ENCODE assay signal across 11 mouse cellular contexts in the genomic region with DNA sequence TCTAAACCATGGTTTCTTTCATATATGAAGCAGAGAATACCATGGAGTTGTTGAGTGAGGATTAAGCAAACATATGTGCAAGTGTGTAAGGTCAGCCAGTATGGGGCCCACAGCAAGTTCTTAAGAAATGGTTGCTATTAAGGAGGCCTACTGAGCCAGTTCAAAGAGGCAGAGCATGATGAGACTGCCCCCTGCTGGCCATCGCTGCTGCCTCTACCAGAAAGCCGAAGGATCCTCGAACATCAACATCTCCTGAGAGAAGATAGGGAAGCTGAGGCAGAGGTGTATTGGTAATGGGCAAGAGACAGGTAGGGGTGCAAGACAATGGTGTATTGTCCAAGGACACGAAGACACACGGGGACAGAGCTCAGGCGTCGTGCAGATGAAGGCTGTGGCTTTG. TPM values are rescaled to one million over a fixed set of nuclear protein-coding genes. Genes with fewer than 3 reads are reported as not detected.
DNase-seq lines count a peak whose midpoint lies in the region; ATAC-seq and TF ChIP-seq lines count a peak whose summit lies in the region.
"Had no signal": no experiment of that assay in that cellular context is flagged by ENCODE, and none has a peak within 500 bp of the region (broad histone marks: within the 10 kb centered on the region; RNA-seq: fewer than 3 reads in every experiment).

No protein-coding gene starts in this region.

- no peak for ATAC-seq in intestine, embryonic 14.5 days (replicated peaks; ENCODE audit: low FRiP score, low TSS enrichment, low read depth)
- ATAC-seq in intestine, embryonic 15.5 days = no peak
- ATAC-seq in activated CD4-positive, CD25-positive, alpha-beta regulatory T cell, adult 4 months = no peak

- H3K4me2 ChIP-seq in intestine, embryonic 14.5 days (ENCODE audit: low read length) = no peak overlapping the region
- no peak overlapping the region for H3K4me2 ChIP-seq in intestine, embryonic 15.5 days (replicated peaks)
- H3K4me2 ChIP-seq: embryonic facial prominence, embryonic 13.5 days; liver, embryonic 15.5 days had no signal

- no peak overlapping the region for H3K27ac ChIP-seq in intestine, embryonic 14.5 days (ENCODE audit: low read depth)
- no peak overlapping the region for H3K27ac ChIP-seq in intestine, embryonic 15.5 days
- H3K27ac ChIP-seq in MEL (ENCODE audit: control insufficient read depth, low read depth, low read length) = no peak overlapping the region
- H3K27ac ChIP-seq in gastrocnemius, adult 2 months = peak overlapping the region; percentile 62
- H3K27ac ChIP-seq in left cerebral cortex, adult 2 months = no peak overlapping the region
- H3K27ac ChIP-seq: embryonic facial prominence, embryonic 13.5 days; liver, embryonic 15.5 days had no signal

- H3K27me3 ChIP-seq in intestine, embryonic 14.5 days (replicated peaks; ENCODE audit: control insufficient read depth, insufficient read depth, low read length) = no peaks in the 10 kb centered on the region
- H3K27me3 ChIP-seq in intestine, embryonic 15.5 days (replicated peaks) = no peaks in the 10 kb centered on the region
- no peaks in the 10 kb centered on the region for H3K27me3 ChIP-seq in MEL (ENCODE audit: control insufficient read depth in 1 of 2, insufficient read depth in 2 of 2, low read length in 2 of 2)
- H3K27me3 ChIP-seq: embryonic facial prominence, embryonic 13.5 days had no signal

- no peaks in the 10 kb centered on the region for H3K4me1 ChIP-seq in intestine, embryonic 14.5 days (replicated peaks; ENCODE audit: control insufficient read depth, insufficient read depth, low read length)
- H3K4me1 ChIP-seq in intestine, embryonic 15.5 days (replicated peaks) = no peaks in the 10 kb centered on the region
- no peaks in the 10 kb centered on the region for H3K4me1 ChIP-seq in MEL (ENCODE audit: control insufficient read depth in 1 of 2, insufficient read depth in 2 of 2, low read length in 2 of 2)
- H3K4me1 ChIP-seq: liver, embryonic 15.5 days had no signal

- peak; percentile 44 to 71 (median 58) for TF ChIP-seq CTCF in MEL (IDR thresholded peaks at IDR 0.05 in 2 of 3, conservative IDR thresholded peaks at IDR 0.05 in 1 of 3; ENCODE audit: control insufficient read depth in 1 of 3, insufficient read depth in 1 of 3, low read depth in 2 of 3, low read length in 3 of 3, poor library complexity in 1 of 3, severe bottlenecking in 1 of 3)
- peak; percentile 83 for TF ChIP-seq CTCF in gastrocnemius, adult 2 months (IDR thresholded peaks at IDR 0.05)
- peak; percentile 79 for TF ChIP-seq CTCF in left cerebral cortex, adult 2 months (IDR thresholded peaks at IDR 0.05)

- TF ChIP-seq POLR2A in MEL (IDR thresholded peaks at IDR 0.05; ENCODE audit: control insufficient read depth in 1 of 2, insufficient read depth in 1 of 2, low read depth in 1 of 2, low read length in 2 of 2, poor library complexity in 1 of 2) = no peak

- no peak overlapping the region for H3K9ac ChIP-seq in intestine, embryonic 14.5 days (ENCODE audit: low read length)
- H3K9ac ChIP-seq in intestine, embryonic 15.5 days = no peak overlapping the region
- H3K9ac ChIP-seq in MEL (ENCODE audit: control insufficient read depth, low read depth, low read length, poor library complexity, severe bottlenecking) = no peak overlapping the region
- H3K9ac ChIP-seq: embryonic facial prominence, embryonic 13.5 days; liver, embryonic 15.5 days had no signal

- no peaks in the 10 kb centered on the region for H3K36me3 ChIP-seq in intestine, embryonic 14.5 days (ENCODE audit: control insufficient read depth, insufficient read depth, low read length)
- no peaks in the 10 kb centered on the region for H3K36me3 ChIP-seq in intestine, embryonic 15.5 days
- H3K36me3 ChIP-seq in MEL (ENCODE audit: control insufficient read depth in 1 of 2, insufficient read depth in 2 of 2, low read length in 2 of 2) = no peaks in the 10 kb centered on the region
- H3K36me3 ChIP-seq: embryonic facial prominence, embryonic 13.5 days; liver, embryonic 15.5 days had no signal

- intact Hi-C loops in gastrocnemius, adult 2 months (cut with DNase I) = loop anchor here (2.0 kb wide), 1 partner anchor 131 kb away; no protein-coding TSS in a partner anchor
- intact Hi-C loops in left cerebral cortex, adult 2 months (cut with DNase I) = loop anchor here (1.0 kb wide), 1 partner anchor 130 kb away; no protein-coding TSS in a partner anchor

- peak; percentile 83 for DNase-seq in intestine, embryonic 14.5 days (ENCODE audit: low spot score)
- DNase-seq in MEL (ENCODE audit: low read depth, low spot score) = peak; percentile 6
- peak; percentile 60 for DNase-seq in cerebellum, adult 8-10 months
- peak; percentile 81 for DNase-seq in gastrocnemius, adult 2 months
- DNase-seq in left cerebral cortex, adult 2 months (ENCODE audit: extremely low spot score in 1 of 2, low spot score in 2 of 2) = peak; percentile 46 to 72
- DNase-seq in retina, postnatal 1 day = peak; percentile 71

- TF ChIP-seq RAD21 in MEL (IDR thresholded peaks at IDR 0.05; ENCODE audit: low read depth, low read length) = peak; percentile 33

- H3K9me3 ChIP-seq in intestine, embryonic 14.5 days (ENCODE audit: control insufficient read depth, low read length) = no peaks in the 10 kb centered on the region
- H3K9me3 ChIP-seq in intestine, embryonic 15.5 days = no peaks in the 10 kb centered on the region
- no peaks in the 10 kb centered on the region for H3K9me3 ChIP-seq in MEL (replicated peaks; ENCODE audit: insufficient read depth, low read length)
- H3K9me3 ChIP-seq: embryonic facial prominence, embryonic 13.5 days; liver, embryonic 15.5 days had no signal

- no peak overlapping the region for H3K4me3 ChIP-seq in intestine, embryonic 14.5 days (ENCODE audit: low read depth, low read length)
- H3K4me3 ChIP-seq in intestine, embryonic 15.5 days (replicated peaks) = no peak overlapping the region
- no peak overlapping the region for H3K4me3 ChIP-seq in MEL (ENCODE audit: control insufficient read depth in 1 of 2, insufficient read depth in 1 of 2, low read depth in 2 of 2, low read length in 2 of 2)
- H3K4me3 ChIP-seq in gastrocnemius, adult 2 months = no peak overlapping the region
- H3K4me3 ChIP-seq in left cerebral cortex, adult 2 months = no peak overlapping the region
- H3K4me3 ChIP-seq: embryonic facial prominence, embryonic 13.5 days; liver, embryonic 15.5 days had no signal

- no peak for TF ChIP-seq EP300 in MEL (IDR thresholded peaks at IDR 0.05; ENCODE audit: low read depth in 1 of 2, low read length in 2 of 2)

- no peaks in the 10 kb centered on the region for H3K79me2 ChIP-seq in MEL (ENCODE audit: control insufficient read depth, insufficient read depth, low read length, poor library complexity)

- WGBS in intestine, embryonic 14.5 days = 31% methylated on average over 7 of the region's 7 CpGs
- WGBS in intestine, embryonic 15.5 days = 26% methylated on average over 7 of the region's 7 CpGs

TF ChIP-seq in MEL, 35 proteins besides CTCF, POLR2A, EP300 and RAD21:
- TF ChIP-seq ZKSCAN1 (IDR thresholded peaks at IDR 0.05; ENCODE audit: low read depth, low read length) (no peak), MAX (IDR thresholded peaks at IDR 0.05; ENCODE audit: low read length) (no peak), SMC3 (IDR thresholded peaks at IDR 0.05; ENCODE audit: low read depth, low read length) (peak; percentile 44), TBP (IDR thresholded peaks at IDR 0.05; ENCODE audit: low read depth, low read length) (no peak)

RNA-seq across cellular contexts. Expression of gene Ush1c, which starts 12.1 kb away (rescaled TPM):
- 36.6 and 36.8 TPM in 2 replicates for polyA plus RNA-seq in intestine, embryonic 14.5 days (2014; fragmentation: Nextera tagmentation; extraction: Ambion mirVana)
- polyA plus RNA-seq in intestine, embryonic 15.5 days (2015; fragmentation: Nextera tagmentation; extraction: Ambion mirVana) = 64.2 and 66.5 TPM in 2 replicates
- total RNA-seq in MEL (2012; rRNA removed) = not detected in 2 replicates
- polyA plus RNA-seq in MEL (2012; ENCODE audit: insufficient read depth in 1 of 2, insufficient read length in 2 of 2, low read depth in 1 of 2, low replicate concordance in 2 of 2, missing spikeins in 1 of 2) = not detected
- total RNA-seq in gastrocnemius, adult 2 months (2021) = 1 to 10 TPM; 6.2 to 9.7 TPM
- total RNA-seq in left cerebral cortex, adult 2 months (2021) = under 1 TPM in 1 of 2 experiments, not detected in 1; 0.14 TPM
- polyA plus RNA-seq in activated CD4-positive, CD25-positive, alpha-beta regulatory T cell, adult 4 months (2017; shearing (Covaris generic)) = not detected

RNA-seq across cellular contexts. Expression of gene Otog, which starts 14.5 kb away (rescaled TPM):
- polyA plus RNA-seq in intestine, embryonic 14.5 days (2014; fragmentation: Nextera tagmentation; extraction: Ambion mirVana) = 0.12 TPM in 1 of 2 replicates, not detected in the other
- polyA plus RNA-seq in intestine, embryonic 15.5 days (2015; fragmentation: Nextera tagmentation; extraction: Ambion mirVana) = 0.08 TPM in 2 replicates
- total RNA-seq in MEL (2012; rRNA removed) = not detected in 2 replicates
- polyA plus RNA-seq in MEL (2012; ENCODE audit: insufficient read depth in 1 of 2, insufficient read length in 2 of 2, low read depth in 1 of 2, low replicate concordance in 2 of 2, missing spikeins in 1 of 2) = not detected
- total RNA-seq in gastrocnemius, adult 2 months (2021) = 1 to 10 TPM in 1 of 2 experiments, under 1 TPM in 1; 0.33 to 1.2 TPM
- under 1 TPM; 0.07 to 0.19 TPM for total RNA-seq in left cerebral cortex, adult 2 months (2021)
- polyA plus RNA-seq in activated CD4-positive, CD25-positive, alpha-beta regulatory T cell, adult 4 months (2017; shearing (Covaris generic)) = not detected
- polyA plus RNA-seq: liver, embryonic 15.5 days; stomach, embryonic 14.5 days had no signal

RNA-seq across cellular contexts. Expression of gene Abcc8, which starts 46.4 kb away (rescaled TPM):
- 2.4 and 7.6 TPM in 2 replicates for polyA plus RNA-seq in intestine, embryonic 14.5 days (2014; fragmentation: Nextera tagmentation; extraction: Ambion mirVana)
- polyA plus RNA-seq in intestine, embryonic 15.5 days (2015; fragmentation: Nextera tagmentation; extraction: Ambion mirVana) = 7.6 and 8.1 TPM in 2 replicates
- not detected in 2 replicates for total RNA-seq in MEL (2012; rRNA removed)
- not detected for polyA plus RNA-seq in MEL (2012; ENCODE audit: insufficient read depth in 1 of 2, insufficient read length in 2 of 2, low read depth in 1 of 2, low replicate concordance in 2 of 2, missing spikeins in 1 of 2)
- 1 to 10 TPM; 2.4 to 4.2 TPM for total RNA-seq in gastrocnemius, adult 2 months (2021)
- 10 to 100 TPM; 38.6 to 43.8 TPM for total RNA-seq in left cerebral cortex, adult 2 months (2021)
- polyA plus RNA-seq in activated CD4-positive, CD25-positive, alpha-beta regulatory T cell, adult 4 months (2017; shearing (Covaris generic)) = not detected

Comparison
In these comparisons a context has a peak if more than half of its experiments do, and no peak if none do; other contexts are left out.
1. DNase-seq: peak in every context shown above with its lines; median percentile 83 in intestine, embryonic 14.5 days; 81 in gastrocnemius, adult 2 months; 71 in retina, postnatal 1 day; 60 in cerebellum, adult 8-10 months; 59 in left cerebral cortex, adult 2 months; 6 in MEL.
2. RNA of gene Ush1c, which starts 12.1 kb away (polyA plus RNA-seq): 64.2 to 66.5 TPM in intestine, embryonic 15.5 days and 36.6 to 36.8 TPM in intestine, embryonic 14.5 days; not detected in MEL and not detected in activated CD4-positive, CD25-positive, alpha-beta regulatory T cell, adult 4 months; every median in the first group is over 10 times any median in the second.
3. Peak in every context shown above with its lines, with median percentiles within 50 percentile points of each other: CTCF ChIP-seq.